Mouse (Mus musculus) Patski (cell line): ENCODE data around the gene Ccdc120. TPM values are rescaled to one million over a fixed set of nuclear protein-coding genes. Genes with fewer than 3 reads are reported as not detected.
"Not testable (repeated sequence)": the region's sequence is repeated elsewhere in the genome, so short reads cannot be mapped to it uniquely, and the experiment has no call there.

Experiments used
- ATAC-seq: fragments of 100-300 bp; one replicate; pipeline ENCODE4 v1.8.0; 2021
- CTCF ChIA-PET: fragments of 350-600 bp; sonication (Branson Sonifier 250); formaldehyde crosslinking; loops from one replicate; lab custom pipeline; 2022; ENCODE audit warnings: inconsistent platforms; lab: Charles Lee
- POLR2A ChIA-PET: fragments of 350-600 bp; sonication (Branson Sonifier 250); formaldehyde crosslinking; loops from one replicate; lab custom pipeline; 2022; ENCODE audit warnings: antibody characterized with exemption, inconsistent platforms; lab: Charles Lee
- DNase-seq: peaks from one replicate; pipeline ENCODE4 v3.0.0-alpha.2; 2011; ENCODE audit warnings: low read depth, low spot score
- H3K27me3 ChIP-seq: fragments of 371-371 bp; one replicate; pipeline ENCODE4 v1.5.1; 2021
- CTCF ChIP-seq: fragments of 100-300 bp; IDR thresholded peaks from one replicate; pipeline ENCODE4 v1.5.1; 2021
- in situ Hi-C: fragments of 300-500 bp; cut with MboI; formaldehyde crosslinking; loops from 3 replicates; pipeline ENCODE4 v1.11.1; 2018; ENCODE audit warnings: low pct_unique_long_range_greater_than_20kb, mixed read lengths
- polyA plus RNA-seq: library from polyadenylated mRNA; unstranded; gene quantifications from one replicate; pipeline ENCODE4 v1.2.3, GENCODE M21; 2021

Gene Ccdc120
- polyA plus RNA-seq, 1 experiment from 2014 or later, result 19.6 TPM

- POLR2A ChIA-PET, result interaction anchor here (0.6 kb wide), 1 partner anchor 65 kb away, joined by 9 read pairs; no protein-coding TSS in a partner anchor
- CTCF ChIA-PET, result no interaction called here
- no peak for TF ChIP-seq CTCF
- DNase-seq (peak; percentile 70), ATAC-seq (peak; percentile 77)
- no peaks in the 10 kb centered on the region for H3K27me3 ChIP-seq
- in situ Hi-C loops, result no loop called here
These were observed 11.6 kb upstream of the Ccdc120 start, which contains the start of gene Tfe3 for GRCm38 (mm10) chrX:7762137-7762920. TSS of gene Tfe3 (plus strand) at chrX:7762560.

DNA sequence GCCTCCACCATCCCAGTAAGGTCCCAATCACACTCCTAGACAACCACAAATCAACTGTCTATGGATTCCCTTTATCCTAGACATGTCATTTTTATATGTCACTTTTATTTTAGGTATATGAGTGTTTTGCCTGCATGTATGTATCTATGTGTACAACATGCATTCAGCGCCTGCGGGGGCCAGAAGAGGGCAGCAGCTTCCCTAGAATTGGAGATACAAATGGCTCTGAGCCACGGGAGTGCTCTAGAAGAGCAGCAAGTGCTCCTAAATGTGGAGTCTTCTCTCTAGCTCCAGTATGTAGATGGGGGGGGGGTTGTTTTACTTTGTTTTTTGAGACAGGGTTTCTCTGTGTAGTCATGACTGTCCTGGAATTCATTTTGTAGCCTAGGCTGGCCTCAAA, 2.9 kb upstream of the Ccdc120 start:
- ATAC-seq, result peak; percentile 67
- ChIA-PET CTCF (interaction anchor here (0.8 to 1.1 kb wide), 2 partner anchors 24 to 38 kb away, joined by 3 to 4 read pairs; no protein-coding TSS in a partner anchor), POLR2A (interaction anchor here (0.6 kb wide), 1 partner anchor 173 kb away, joined by 3 read pairs; no protein-coding TSS in a partner anchor)
- DNase-seq, in situ Hi-C loops, H3K27me3 ChIP-seq: not testable (repeated sequence)

DNA sequence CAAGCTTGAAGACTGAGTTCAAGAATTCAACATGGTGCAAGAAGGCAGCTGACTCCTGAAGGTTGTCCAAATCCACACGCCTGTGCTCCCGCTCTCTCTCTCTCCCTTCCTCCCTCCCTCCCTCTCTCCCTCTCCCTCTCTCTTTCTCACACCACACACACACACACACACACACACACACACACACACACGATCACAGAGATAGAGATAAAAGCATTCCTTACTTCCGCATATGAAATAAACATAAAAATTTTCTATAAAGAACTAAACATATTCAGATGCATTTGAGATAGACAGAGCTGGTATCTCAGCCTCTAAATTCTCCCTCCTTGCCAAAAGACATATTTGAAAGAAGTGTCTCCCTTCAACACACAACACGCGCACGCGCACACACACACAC, 5.3 kb downstream of the Ccdc120 start:
- no peaks in the 10 kb centered on the region for H3K27me3 ChIP-seq
- ATAC-seq (no peak), DNase-seq (no peak)
- ChIA-PET POLR2A (no interaction called here), CTCF (interaction anchor here (1.0 kb wide), 1 partner anchor 9 kb away, joined by 3 read pairs; no protein-coding TSS in a partner anchor)
- TF ChIP-seq CTCF, result no peak
- in situ Hi-C loops, result no loop called here

GRCm38 (mm10) chrX:7744940-7745339, 5.8 kb downstream of the Ccdc120 start:
- DNase-seq, result no peak
- no peak for TF ChIP-seq CTCF
- ChIA-PET POLR2A (no interaction called here), CTCF (interaction anchor here (1.0 kb wide), 1 partner anchor 9 kb away, joined by 3 read pairs; no protein-coding TSS in a partner anchor)
- ATAC-seq, result no peak
- in situ Hi-C loops, result no loop called here
- H3K27me3 ChIP-seq, result no peaks in the 10 kb centered on the region

DNA sequence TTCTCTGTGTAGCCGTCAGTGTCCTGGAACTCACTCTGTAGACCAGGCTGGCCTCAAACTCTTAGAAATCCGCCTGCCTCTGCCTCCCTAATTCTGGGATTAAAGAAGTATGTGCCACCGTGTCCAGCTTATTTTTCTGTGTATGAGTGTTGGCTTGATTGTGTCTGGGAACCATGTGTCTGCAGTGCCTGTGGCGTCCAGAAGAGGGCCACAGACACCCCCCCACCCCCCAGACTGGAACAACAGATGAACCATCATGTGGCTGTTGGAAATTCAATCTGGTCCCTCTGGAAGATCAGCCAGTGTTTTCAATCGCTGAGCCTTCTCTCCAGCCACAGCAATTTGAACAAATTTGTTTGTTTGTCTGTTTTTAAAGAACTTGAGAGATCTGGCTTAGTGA, 7.2 kb downstream of the Ccdc120 start:
- CTCF ChIA-PET, result no interaction called here
- no peak for TF ChIP-seq CTCF
- ATAC-seq (no peak), DNase-seq (no peak)
- in situ Hi-C loops, result no loop called here
- no peaks in the 10 kb centered on the region for H3K27me3 ChIP-seq
- POLR2A ChIA-PET, result interaction anchor here (0.5 to 0.6 kb wide), 2 partner anchors 94 to 106 kb away, joined by 3 to 4 read pairs; no protein-coding TSS in a partner anchor

- no peak for ATAC-seq
- ChIA-PET POLR2A (no interaction called here), CTCF (interaction anchor here (1.3 kb wide), 1 partner anchor 17 kb away, joined by 3 read pairs; no protein-coding TSS in a partner anchor)
- no peak for TF ChIP-seq CTCF
- in situ Hi-C loops, result no loop called here
- DNase-seq, result no peak
- H3K27me3 ChIP-seq, result no peaks in the 10 kb centered on the region
These were observed 9.6 kb downstream of the Ccdc120 start for GRCm38 (mm10) chrX:7741103-7741502.

- CTCF ChIA-PET, result no interaction called here
- no peak for TF ChIP-seq CTCF
- ATAC-seq (no peak), DNase-seq (no peak)
- POLR2A ChIA-PET, result interaction anchor here (0.6 kb wide), 1 partner anchor 9 kb away, joined by 3 read pairs; no protein-coding TSS in a partner anchor
- no peaks in the 10 kb centered on the region for H3K27me3 ChIP-seq
- in situ Hi-C loops, result no loop called here
These were observed 10.5 kb downstream of the Ccdc120 start for GRCm38 (mm10) chrX:7740082-7740819.

- no peak for ATAC-seq
These were observed 11.2 kb downstream of the Ccdc120 start for GRCm38 (mm10) chrX:7739336-7740081.

GRCm38 (mm10) chrX:7733571-7734156, 17.0 kb downstream of the Ccdc120 start:
- no peaks in the 10 kb centered on the region for H3K27me3 ChIP-seq
- in situ Hi-C loops, result no loop called here
- CTCF ChIA-PET, result no interaction called here
- ATAC-seq, result no peak
- DNase-seq, result no peak
- no peak for TF ChIP-seq CTCF
- POLR2A ChIA-PET, result no interaction called here

More at GRCm38 (mm10) chrX:7739336-7740081, 11.2 kb downstream of the Ccdc120 start:
- no peak for TF ChIP-seq CTCF
- ChIA-PET CTCF (interaction anchor here (1.7 kb wide), 1 partner anchor 14 kb away, joined by 4 read pairs; no protein-coding TSS in a partner anchor), POLR2A (interaction anchor here (0.6 kb wide), 1 partner anchor 9 kb away, joined by 3 read pairs; no protein-coding TSS in a partner anchor)
- no peak for DNase-seq
- in situ Hi-C loops, result no loop called here
- H3K27me3 ChIP-seq, result no peaks in the 10 kb centered on the region
